Mouse (Mus musculus) mature B cell (primary cell): ENCODE measurements at regions not wholly inside any gene's neighbourhood (a gene's known extent, or its start where the extent isn't known, plus 50 kb on each side); places are given as distances from the start of the nearest gene placed in this dataset.

Experiments used
- in situ Hi-C: fragments of 300-500 bp; cut with MboI; formaldehyde crosslinking; loops from 2 replicates; pipeline ENCODE4 v1.14.3; 2019

- in situ Hi-C loops, result no loop called here
Observed at GRCm38 (mm10) chr1:179906115-179906514, 54.2 kb upstream of the Cdc42bpa start.

GRCm38 (mm10) chr1:179892711-179893110, 67.6 kb upstream of the Cdc42bpa start:
- in situ Hi-C loops, result no loop called here

- in situ Hi-C loops, result no loop called here
Observed at GRCm38 (mm10) chr1:179887921-179888320, 72.4 kb upstream of the Cdc42bpa start.

GRCm38 (mm10) chr1:179881222-179881621, 77.7 kb upstream of the Ahctf1 start:
- in situ Hi-C loops, result no loop called here

- in situ Hi-C loops, result no loop called here
Observed at GRCm38 (mm10) chr1:179877893-179878292, 74.4 kb upstream of the Ahctf1 start.

GRCm38 (mm10) chr1:179873772-179874555, 70.5 kb upstream of the Ahctf1 start:
- in situ Hi-C loops, result loop anchor here (25.0 kb wide), 1 partner anchor 338 kb away; no protein-coding TSS in a partner anchor

GRCm38 (mm10) chr1:179871961-179872360, 68.5 kb upstream of the Ahctf1 start:
- in situ Hi-C loops, result loop anchor here (25.0 kb wide), 1 partner anchor 340 kb away; no protein-coding TSS in a partner anchor

GRCm38 (mm10) chr1:179868656-179869055, 65.2 kb upstream of the Ahctf1 start:
- in situ Hi-C loops, result loop anchor here (25.0 kb wide), 1 partner anchor 344 kb away; no protein-coding TSS in a partner anchor

GRCm38 (mm10) chr1:179867493-179867892, 64.0 kb upstream of the Ahctf1 start:
- in situ Hi-C loops, result loop anchor here (25.0 kb wide), 1 partner anchor 345 kb away; no protein-coding TSS in a partner anchor

GRCm38 (mm10) chr1:179866056-179866772, 62.7 kb upstream of the Ahctf1 start:
- in situ Hi-C loops, result loop anchor here (25.0 kb wide), 1 partner anchor 346 kb away; no protein-coding TSS in a partner anchor

- in situ Hi-C loops, result loop anchor here (25.0 kb wide), 1 partner anchor 347 kb away; no protein-coding TSS in a partner anchor
Observed at GRCm38 (mm10) chr1:179865561-179865960, 62.1 kb upstream of the Ahctf1 start.

GRCm38 (mm10) chr1:179864537-179865226, 61.2 kb upstream of the Ahctf1 start:
- in situ Hi-C loops, result loop anchor here (25.0 kb wide), 1 partner anchor 348 kb away; no protein-coding TSS in a partner anchor

- in situ Hi-C loops, result loop anchor here (25.0 kb wide), 1 partner anchor 349 kb away; no protein-coding TSS in a partner anchor
Observed at GRCm38 (mm10) chr1:179863420-179863819, 59.9 kb upstream of the Ahctf1 start.

GRCm38 (mm10) chr1:179862941-179863340, 59.5 kb upstream of the Ahctf1 start:
- in situ Hi-C loops, result loop anchor here (25.0 kb wide), 1 partner anchor 349 kb away; no protein-coding TSS in a partner anchor

GRCm38 (mm10) chr1:179861776-179862175, 58.3 kb upstream of the Ahctf1 start:
- in situ Hi-C loops, result loop anchor here (25.0 kb wide), 1 partner anchor 351 kb away; no protein-coding TSS in a partner anchor

- in situ Hi-C loops, result loop anchor here (25.0 kb wide), 1 partner anchor 353 kb away; no protein-coding TSS in a partner anchor
Observed at GRCm38 (mm10) chr1:179859552-179859902, 56.0 kb upstream of the Ahctf1 start.

- in situ Hi-C loops, result loop anchor here (25.0 kb wide), 1 partner anchor 353 kb away; no protein-coding TSS in a partner anchor
Observed at GRCm38 (mm10) chr1:179858780-179859551, 55.5 kb upstream of the Ahctf1 start.

- in situ Hi-C loops, result loop anchor here (25.0 kb wide), 1 partner anchor 358 kb away; no protein-coding TSS in a partner anchor
Observed at GRCm38 (mm10) chr1:179854288-179854965, 50.9 kb upstream of the Ahctf1 start.
